Mouse (Mus musculus) liver, adult 2 months (tissue): ENCODE data around the gene Rps26. TPM values are rescaled to one million over a fixed set of nuclear protein-coding genes. Genes with fewer than 3 reads are reported as not detected.
"Not testable (repeated sequence)": the region's sequence is repeated elsewhere in the genome, so short reads cannot be mapped to it uniquely, and the experiment has no call there.

Experiments used
- DNase-seq: peaks from one replicate; pipeline ENCODE4 v3.0.0-alpha.2; 2011; ENCODE audit warnings: low read depth, low spot score; ENCODE audit errors: extremely low read depth
- H3K27ac ChIP-seq: fragments of 200-500 bp; replicated peaks from 2 replicates; pipeline ENCODE4 v1.5.1; 2012; ENCODE audit warnings: low read depth, mild to moderate bottlenecking, control low read depth, inconsistent platforms, low read length; ENCODE audit not compliant: insufficient read depth
- H3K27me3 ChIP-seq: fragments of 200-500 bp; 2 replicates; pipeline ENCODE4 v1.6.1; 2012; ENCODE audit warnings: mild to moderate bottlenecking, moderate library complexity, low read length, inconsistent platforms; ENCODE audit not compliant: control insufficient read depth, insufficient read depth
- H3K36me3 ChIP-seq: fragments of 200-500 bp; 2 replicates; pipeline ENCODE4 v1.6.1; 2012; ENCODE audit warnings: low read length, inconsistent platforms; ENCODE audit not compliant: control insufficient read depth, insufficient read depth
- H3K4me1 ChIP-seq: fragments of 200-500 bp; 2 replicates; pipeline ENCODE4 v1.6.1; 2011; ENCODE audit warnings: low read length; ENCODE audit not compliant: control insufficient read depth, insufficient read depth
- H3K4me3 ChIP-seq: fragments of 200-500 bp; 2 replicates; pipeline ENCODE4 v1.5.1; 2011; ENCODE audit warnings: low read depth, mild to moderate bottlenecking, control low read depth, low read length, moderate library complexity; ENCODE audit not compliant: insufficient read depth
- H3K79me2 ChIP-seq: fragments of 200-500 bp; 2 replicates; pipeline ENCODE4 v1.6.1; 2012; ENCODE audit warnings: inconsistent platforms, mild to moderate bottlenecking, low read length, moderate library complexity; ENCODE audit not compliant: control insufficient read depth, insufficient read depth
- H3K9ac ChIP-seq: fragments of 200-500 bp; 2 replicates; pipeline ENCODE4 v1.6.1; 2012; ENCODE audit warnings: low read depth, mild to moderate bottlenecking, control low read depth, inconsistent platforms, low read length
- CTCF ChIP-seq: fragments of 200-500 bp; IDR thresholded peaks from 2 replicates; pipeline ENCODE4 v1.5.1; 2011; ENCODE audit warnings: low read depth, low read length, control low read depth
- POLR2A ChIP-seq: fragments of 200-500 bp; IDR thresholded peaks from 2 replicates; pipeline ENCODE4 v1.6.1; 2011; ENCODE audit warnings: low read length, control low read depth; ENCODE audit not compliant: insufficient read depth; ENCODE audit errors: extremely low read depth
- WGBS: fragments of 180-500 bp; shearing (Covaris S2); methylation state at CpG from one replicate; pipeline ENCODE4 v1.1.7; 2018; 5-methylcytosine and 5-hydroxymethylcytosine counted together
- polyA plus RNA-seq: library from polyadenylated mRNA; depleted of rRNA; stranded (reverse); fragments of >200 nt; gene quantifications from 2 replicates; pipeline ENCODE4 v1.2.3, GENCODE M21; 2012
- total RNA-seq: library from RNA; depleted of rRNA; stranded (reverse); fragments of >200 nt; gene quantifications from 2 replicates; pipeline ENCODE4 v1.2.3, GENCODE M21; 2014

Gene Rps26
- total and polyA plus RNA-seq, 2 experiments = 234 to 425 TPM

- TF ChIP-seq CTCF = no peak
- TF ChIP-seq POLR2A = no peak
- Histone ChIP-seq H3K9ac (no peak overlapping the region), H3K27me3 (no peaks in the 10 kb centered on the region), H3K79me2 (peaks cover 6% of the 10 kb centered on the region; the same call in 1 of the 2 replicates), H3K4me3 (no peak overlapping the region), H3K4me1 (peaks cover 6% of the 10 kb centered on the region), H3K27ac (no peak overlapping the region), H3K36me3 (peaks cover 5% of the 10 kb centered on the region; the same call in 1 of the 2 replicates)
- WGBS = 86% methylated on average over 2 of the region's 2 CpGs
- no peak for DNase-seq
Measured at GRCm38 (mm10) chr10:128629746-128630145, 3.2 kb upstream of the Rps26 start.

- WGBS = 80% methylated on average over 10 of the region's 10 CpGs
- no peak overlapping the region for H3K4me3 ChIP-seq
- H3K9ac ChIP-seq = no peak overlapping the region
- no peaks in the 10 kb centered on the region for H3K27me3 ChIP-seq
- no peak for DNase-seq
- no peak overlapping the region for H3K27ac ChIP-seq
- TF ChIP-seq POLR2A = no peak
- TF ChIP-seq CTCF = no peak
- peaks cover 6% of the 10 kb centered on the region for H3K4me1 ChIP-seq
- peaks cover 13% of the 10 kb centered on the region for H3K36me3 ChIP-seq
- H3K79me2 ChIP-seq = peaks cover 6% of the 10 kb centered on the region; the same call in 1 of the 2 replicates
Measured at GRCm38 (mm10) chr10:128627398-128628317, 1.1 kb upstream of the Rps26 start.

GRCm38 (mm10) chr10:128625287-128625894 lies 1.2 kb downstream of the Rps26 start:
- DNase-seq = no peak
- peaks cover 6% of the 10 kb centered on the region; the same call in 1 of the 2 replicates for H3K79me2 ChIP-seq
- H3K36me3 ChIP-seq = peaks cover 13% of the 10 kb centered on the region
- H3K27me3 ChIP-seq = no peaks in the 10 kb centered on the region
- peak overlapping the region; percentile 97 for H3K4me3 ChIP-seq
- H3K9ac ChIP-seq = peak overlapping the region; percentile 95
- H3K4me1 ChIP-seq = peaks cover 6% of the 10 kb centered on the region
- 34% methylated on average over 7 of the region's 7 CpGs for WGBS
- TF ChIP-seq CTCF (no peak), POLR2A (no peak)
- H3K27ac ChIP-seq = no peak overlapping the region

- not testable (repeated sequence) for DNase-seq, H3K9ac ChIP-seq, H3K4me3 ChIP-seq, H3K27ac ChIP-seq, H3K27me3 ChIP-seq, H3K79me2 ChIP-seq, H3K4me1 ChIP-seq
- WGBS = 89% methylated on average over 4 of the region's 4 CpGs
- peaks cover 13% of the 10 kb centered on the region for H3K36me3 ChIP-seq
Measured at GRCm38 (mm10) chr10:128623106-128623613, 3.4 kb downstream of the Rps26 start.

- WGBS = 97% methylated on average over 4 of the region's 4 CpGs
- no peak overlapping the region for H3K9ac ChIP-seq
- peaks cover 6% of the 10 kb centered on the region for H3K4me1 ChIP-seq
- peaks cover 13% of the 10 kb centered on the region for H3K36me3 ChIP-seq
- no peaks in the 10 kb centered on the region for H3K27me3 ChIP-seq
- no peak for DNase-seq
- TF ChIP-seq CTCF (no peak), POLR2A (no peak)
- H3K27ac ChIP-seq = no peak overlapping the region
- H3K4me3 ChIP-seq = no peak overlapping the region
- H3K79me2 ChIP-seq = peaks cover 6% of the 10 kb centered on the region; the same call in 1 of the 2 replicates
Measured at GRCm38 (mm10) chr10:128622702-128623101, 3.8 kb downstream of the Rps26 start.
